ENCODE assay signal across 9 mouse cellular contexts in genomic region chr16:20803278-20803930, GRCm38 (mm10).
A peak's percentile ranks its signal among the peaks of the same experiment; 100 is the strongest.
DNase-seq lines count a peak whose midpoint lies in the region; ATAC-seq lines count a peak whose summit lies in the region.
"Had no signal": no experiment of that assay in that cellular context is flagged by ENCODE, and none has a peak within 500 bp of the region (broad histone marks: within the 10 kb centered on the region; RNA-seq: fewer than 3 reads in every experiment).

No protein-coding gene starts in this region.

- no peaks in the 10 kb centered on the region for H3K36me3 ChIP-seq in embryonic facial prominence, embryonic 10.5 days (replicated peaks)
- no peaks in the 10 kb centered on the region for H3K36me3 ChIP-seq in intestine, embryonic 16.5 days (ENCODE audit: control insufficient read depth, insufficient read depth, low read length)

- H3K4me1 ChIP-seq in embryonic facial prominence, embryonic 10.5 days = peaks cover 26% of the 10 kb centered on the region
- peaks cover 13% of the 10 kb centered on the region; the same call in 1 of the 2 replicates for H3K4me1 ChIP-seq in intestine, embryonic 16.5 days (ENCODE audit: control insufficient read depth, insufficient read depth, low read length)

- no peaks in the 10 kb centered on the region for H3K27me3 ChIP-seq in embryonic facial prominence, embryonic 10.5 days (replicated peaks; ENCODE audit: low read depth, poor library complexity, severe bottlenecking)
- H3K27me3 ChIP-seq in intestine, embryonic 16.5 days (replicated peaks; ENCODE audit: control insufficient read depth, insufficient read depth, low read length) = no peaks in the 10 kb centered on the region

- WGBS in embryonic facial prominence, embryonic 10.5 days = 79% methylated on average over 7 of the region's 7 CpGs
- WGBS in intestine, embryonic 16.5 days = 63% methylated on average over 7 of the region's 7 CpGs

- peak overlapping the region; percentile 58 for H3K27ac ChIP-seq in embryonic facial prominence, embryonic 10.5 days (replicated peaks)
- H3K27ac ChIP-seq in intestine, embryonic 16.5 days (ENCODE audit: low read length) = peak overlapping the region; percentile 11; the same call in 1 of the 2 replicates

- no peak overlapping the region for H3K4me3 ChIP-seq in embryonic facial prominence, embryonic 10.5 days
- H3K4me3 ChIP-seq in intestine, embryonic 16.5 days (ENCODE audit: low read length) = no peak overlapping the region

- H3K9me3 ChIP-seq in embryonic facial prominence, embryonic 10.5 days = no peaks in the 10 kb centered on the region
- H3K9me3 ChIP-seq in intestine, embryonic 16.5 days (ENCODE audit: control insufficient read depth, low read length) = no peaks in the 10 kb centered on the region

- peak overlapping the region; percentile 2; the same call in 1 of the 2 replicates for H3K9ac ChIP-seq in intestine, embryonic 16.5 days (ENCODE audit: low read depth, low read length)

- ATAC-seq in intestine, embryonic 16.5 days = peak; percentile 57
- ATAC-seq in megakaryocyte-erythroid progenitor cell, adult 5-6 weeks (replicated peaks; ENCODE audit: low FRiP score, low TSS enrichment, poor library complexity, severe bottlenecking) = peak; percentile 46; the same call in 1 of the 2 replicates
- no peak for ATAC-seq in erythroblast, adult 5-6 weeks (replicated peaks; ENCODE audit: low FRiP score, poor library complexity, severe bottlenecking)

- H3K4me2 ChIP-seq in intestine, embryonic 16.5 days (ENCODE audit: low read depth, low read length) = no peak overlapping the region

- DNase-seq in kidney, postnatal 4 days = peak; percentile 21 to 33
- no peak for DNase-seq in kidney, adult 18-20 months
- no peak for DNase-seq in embryonic facial prominence, embryonic 10.5 days (ENCODE audit: low spot score)
- no peak for DNase-seq in spleen, postnatal 10 days (ENCODE audit: low spot score in 2 of 2)
- DNase-seq in kidney, adult 11 months = no peak
- DNase-seq: cerebellum, adult 9-10 months had no signal

Comparison
In these comparisons a context has a peak if more than half of its experiments do, and no peak if none do; other contexts are left out.
1. DNase-seq: peak in kidney, postnatal 4 days (2 of 2); none in kidney, adult 18-20 months (single experiment), embryonic facial prominence, embryonic 10.5 days (single experiment), spleen, postnatal 10 days (0 of 2) and kidney, adult 11 months (single experiment).